Mouse (Mus musculus) adrenal gland, postnatal 25 days (tissue): ENCODE data around the gene Srrd. TPM values are rescaled to one million over a fixed set of nuclear protein-coding genes. Genes with fewer than 3 reads are reported as not detected.

Experiments used
- DNase-seq: peaks from one replicate; pipeline ENCODE4 v3.0.0; 2021; ENCODE audit warnings: mixed read lengths
- total RNA-seq: library from RNA; stranded (reverse); gene quantifications from 2 replicates; pipeline ENCODE4 v1.2.3, GENCODE M21; 2021

Srrd gene
- total RNA-seq, 1 experiment from 2014 or later: 22.4 TPM

DNA sequence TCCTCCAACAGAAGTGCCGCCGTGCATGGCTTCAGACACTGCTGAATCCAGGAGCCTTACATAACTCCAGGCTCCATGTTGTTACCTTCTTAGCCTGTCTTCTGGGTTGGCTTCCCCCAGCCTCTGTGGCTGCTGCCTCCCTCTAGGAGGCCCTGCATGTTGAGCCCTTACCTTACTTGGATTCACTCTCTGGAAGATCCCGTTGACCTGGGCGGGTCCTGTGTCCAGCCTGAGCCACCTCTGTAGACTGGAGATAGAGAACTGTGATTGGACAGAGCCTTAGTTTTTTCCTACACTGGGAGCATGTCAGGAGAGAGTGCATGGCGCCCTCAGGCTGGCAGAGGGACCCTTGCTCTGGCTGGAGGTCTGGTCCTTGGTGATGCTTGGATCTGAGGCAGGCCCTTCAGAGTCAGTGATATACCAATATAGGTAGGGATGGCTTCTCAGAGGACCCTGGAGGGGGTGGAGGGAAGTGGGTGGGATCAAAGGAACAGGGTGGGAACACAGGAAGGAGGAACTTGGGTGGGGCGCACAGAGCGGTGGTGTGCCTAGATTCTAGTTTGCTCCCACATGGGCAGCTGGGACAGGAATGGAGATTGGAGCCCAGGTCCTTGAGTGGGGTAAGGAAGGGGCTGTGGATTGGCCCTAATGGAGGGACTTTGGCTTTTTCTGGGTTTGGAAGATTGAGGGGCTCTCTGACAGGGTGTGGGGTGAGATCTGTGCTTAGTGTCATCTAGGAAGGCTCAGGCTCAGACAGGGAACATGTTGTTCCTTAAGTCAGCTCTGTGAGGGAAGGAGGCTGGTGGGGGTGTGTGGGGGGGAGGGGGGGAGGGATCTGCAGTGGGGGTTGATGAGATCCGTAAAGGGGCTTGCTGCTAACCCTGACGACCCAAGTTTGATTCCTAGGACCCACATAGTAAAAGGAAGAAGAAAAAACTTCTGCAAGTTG lies 54.4 kb downstream of the Srrd start:
- no peak for DNase-seq

DNA sequence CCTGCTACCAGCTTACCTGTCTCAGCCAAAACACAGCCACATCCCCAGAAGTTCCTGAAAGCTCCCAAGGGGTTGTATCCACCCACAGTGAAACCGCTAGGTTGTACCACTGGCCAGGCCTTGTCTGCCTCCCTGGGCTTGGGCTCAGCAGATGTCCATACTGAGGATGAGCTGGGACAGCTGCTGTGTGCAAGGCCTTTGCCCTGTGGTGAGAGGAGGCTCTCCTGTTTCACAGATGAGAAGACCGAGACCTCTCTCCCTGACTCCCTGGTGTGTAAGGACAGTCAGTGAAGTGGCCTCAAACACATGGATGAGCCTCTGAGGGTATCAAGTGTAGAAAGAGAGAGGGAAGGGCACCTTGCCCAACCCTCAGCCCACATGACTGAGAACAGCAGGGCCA lies 55.2 kb downstream of the Srrd start:
- DNase-seq: no peak

Other genes with a start within 250 kb of the Srrd start
- 14.8 and 16.5 TPM in 2 replicates for gene Cryba4, start 90.5 kb downstream of the Srrd start, total RNA-seq
- 1.1 and 2.7 TPM in 2 replicates for gene Crybb1, start 87.2 kb downstream of the Srrd start, total RNA-seq
- gene Tpst2, start 66.3 kb downstream of the Srrd start, total RNA-seq: 144 and 210 TPM in 2 replicates
- 33.3 and 38.6 TPM in 2 replicates for gene Tfip11, start 16.7 kb downstream of the Srrd start, total RNA-seq
- 32.8 and 36.7 TPM in 2 replicates for gene Hps4, start within 50 bp of the Srrd start, total RNA-seq
- 0.36 TPM in 1 of 2 replicates, not detected in the other for gene Gm6583, start 13.0 kb upstream of the Srrd start, total RNA-seq
- 1.4 and 2.5 TPM in 2 replicates for gene Asphd2, start 51.8 kb upstream of the Srrd start, total RNA-seq
- not detected in 2 replicates for gene Gm6588, start 106.4 kb upstream of the Srrd start, total RNA-seq
- 4.3 and 4.6 TPM in 2 replicates for gene Sez6l, start 234.1 kb upstream of the Srrd start, total RNA-seq